Mouse (Mus musculus): ENCODE measurements around the gene Zfp651. TPM values are rescaled to one million over a fixed set of nuclear protein-coding genes. Genes with fewer than 3 reads are reported as not detected.

Zfp651 gene
- polyA plus RNA-seq, 1 experiment, result 68.5 TPM

- no peak for TF ChIP-seq POLR2A (IDR thresholded peaks at IDR 0.05; ENCODE audit: borderline replicate concordance, insufficient read depth, low read length)
- TF ChIP-seq CTCF (IDR thresholded peaks at IDR 0.05; ENCODE audit: borderline replicate concordance, insufficient read depth, low read depth, low read length), result no peak
- WGBS, result 19% methylated on average over 7 of the region's 7 CpGs
- H3K27ac ChIP-seq (ENCODE audit: insufficient read depth, low read length), result peak overlapping the region; percentile 77
These were observed 60.8 kb downstream of the Zfp651 start for GRCm38 (mm10) chr9:121819771-121820471.

GRCm38 (mm10) chr9:121820765-121821164 is 61.6 kb downstream of the Zfp651 start:
- Histone ChIP-seq H3K27me3 (ENCODE audit: control insufficient read depth, insufficient read depth, low read length) (no peaks in the 10 kb centered on the region), H3K4me1 (ENCODE audit: control insufficient read depth, insufficient read depth, low read length) (peaks cover 42% of the 10 kb centered on the region), H3K4me3 (replicated peaks; ENCODE audit: insufficient read depth, low read depth, low read length) (no peak overlapping the region), H3K27ac (ENCODE audit: insufficient read depth, low read length) (no peak overlapping the region)
- 76% methylated on average over 5 of the region's 5 CpGs for WGBS
- DNase-seq, result no peak
- no peak for TF ChIP-seq CTCF (IDR thresholded peaks at IDR 0.05; ENCODE audit: borderline replicate concordance, insufficient read depth, low read depth, low read length)
- no peak for TF ChIP-seq POLR2A (IDR thresholded peaks at IDR 0.05; ENCODE audit: borderline replicate concordance, insufficient read depth, low read length)

More at GRCm38 (mm10) chr9:121819771-121820471, 60.8 kb downstream of the Zfp651 start:
- H3K27me3 ChIP-seq (ENCODE audit: control insufficient read depth, insufficient read depth, low read length), result no peaks in the 10 kb centered on the region
- peaks cover 42% of the 10 kb centered on the region for H3K4me1 ChIP-seq (ENCODE audit: control insufficient read depth, insufficient read depth, low read length)
- peak; percentile 68 to 81 for DNase-seq
- H3K4me3 ChIP-seq (replicated peaks; ENCODE audit: insufficient read depth, low read depth, low read length), result no peak overlapping the region

Other genes with a start within 250 kb of the Zfp651 start
- gene Lyzl4, start 117.2 kb upstream of the Zfp651 start, polyA plus RNA-seq (2012; rRNA removed), result 0.38 and 0.63 TPM in 2 replicates
- 5.2 and 9.3 TPM in 2 replicates for gene Vipr1, start 116.6 kb upstream of the Zfp651 start, polyA plus RNA-seq (2012; rRNA removed)
- gene Sec22c, start 53.8 kb upstream of the Zfp651 start, polyA plus RNA-seq (2012; rRNA removed), result 12.3 and 13.8 TPM in 2 replicates
- 147 TPM in 2 replicates for gene Ss18l2, start 49.0 kb upstream of the Zfp651 start, polyA plus RNA-seq (2012; rRNA removed)
- 130 and 145 TPM in 2 replicates for gene Nktr, start 40.2 kb upstream of the Zfp651 start, polyA plus RNA-seq (2012; rRNA removed)
- 0.29 and 0.51 TPM in 2 replicates for gene Klhl40, start 18.3 kb downstream of the Zfp651 start, polyA plus RNA-seq (2012; rRNA removed)
- gene Hhatl, start 33.2 kb downstream of the Zfp651 start, polyA plus RNA-seq (2012; rRNA removed), result 43.9 and 46.5 TPM in 2 replicates
- gene Ccdc13, start 80.1 kb downstream of the Zfp651 start, polyA plus RNA-seq (2012; rRNA removed), result 15.1 and 18.5 TPM in 2 replicates
- gene Higd1a, start 99.0 kb downstream of the Zfp651 start, polyA plus RNA-seq (2012; rRNA removed), result 125 and 128 TPM in 2 replicates
- 0.05 and 0.16 TPM in 2 replicates for gene Ackr2, start 139.0 kb downstream of the Zfp651 start, polyA plus RNA-seq (2012; rRNA removed)
- not detected in 2 replicates for gene Cyp8b1, start 157.0 kb downstream of the Zfp651 start, polyA plus RNA-seq (2012; rRNA removed)
- 3.1 and 3.2 TPM in 2 replicates for gene Fam198a, start 191.7 kb downstream of the Zfp651 start, polyA plus RNA-seq (2012; rRNA removed)
- 41.0 and 43.5 TPM in 2 replicates for gene Pomgnt2, start 237.8 kb downstream of the Zfp651 start, polyA plus RNA-seq (2012; rRNA removed)